Mouse (Mus musculus): Measurements from ENCODE around the gene Aldh1l1. TPM values are rescaled to one million over a fixed set of nuclear protein-coding genes. Genes with fewer than 3 reads are reported as not detected.

The Aldh1l1 gene
- total and polyA plus RNA-seq, 2 experiments from 2014 or later, result 83.8 to 125 TPM

DNA sequence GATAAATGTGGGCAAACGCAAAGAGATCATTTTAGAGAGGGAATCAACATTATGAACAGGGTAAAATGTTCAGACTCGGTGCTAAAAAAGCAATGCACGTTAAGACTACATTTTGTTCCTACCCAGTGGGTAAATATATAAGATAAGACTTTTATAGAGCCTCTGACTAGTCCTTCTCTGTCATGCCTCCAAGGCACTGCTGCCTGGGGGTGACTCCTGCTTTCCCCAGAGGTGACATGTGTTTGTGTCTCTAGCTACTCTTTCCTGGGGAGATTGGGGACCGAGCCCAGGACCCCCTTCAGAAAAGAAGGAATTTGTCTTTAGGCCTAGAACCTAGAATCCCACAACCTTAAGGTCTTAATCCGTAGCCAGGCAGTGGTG, 137.2 kb downstream of the Aldh1l1 start:
- no peak overlapping the region for H3K27ac ChIP-seq (ENCODE audit: low read depth, low read length)
- ATAC-seq (ENCODE audit: low FRiP score) (no peak), DNase-seq (ENCODE audit: low spot score) (no peak)
- WGBS, result 80% methylated on average over 5 of the region's 5 CpGs
- no peak for TF ChIP-seq CTCF (IDR thresholded peaks at IDR 0.05)
- H3K36me3 ChIP-seq (ENCODE audit: insufficient read depth, low read length), result no peaks in the 10 kb centered on the region
- no peak overlapping the region for H3K4me2 ChIP-seq (ENCODE audit: low read depth, low read length, poor library complexity, severe bottlenecking)
- H3K4me3 ChIP-seq (ENCODE audit: low read depth, low read length), result no peak overlapping the region
- H3K9ac ChIP-seq (replicated peaks; ENCODE audit: low read length, poor library complexity, severe bottlenecking), result no peak overlapping the region
- no peaks in the 10 kb centered on the region for H3K4me1 ChIP-seq (ENCODE audit: insufficient read depth, low read length)
- no peaks in the 10 kb centered on the region for H3K9me3 ChIP-seq (ENCODE audit: low read length)
- no peaks in the 10 kb centered on the region for H3K27me3 ChIP-seq (ENCODE audit: insufficient read depth, low read length)

DNA sequence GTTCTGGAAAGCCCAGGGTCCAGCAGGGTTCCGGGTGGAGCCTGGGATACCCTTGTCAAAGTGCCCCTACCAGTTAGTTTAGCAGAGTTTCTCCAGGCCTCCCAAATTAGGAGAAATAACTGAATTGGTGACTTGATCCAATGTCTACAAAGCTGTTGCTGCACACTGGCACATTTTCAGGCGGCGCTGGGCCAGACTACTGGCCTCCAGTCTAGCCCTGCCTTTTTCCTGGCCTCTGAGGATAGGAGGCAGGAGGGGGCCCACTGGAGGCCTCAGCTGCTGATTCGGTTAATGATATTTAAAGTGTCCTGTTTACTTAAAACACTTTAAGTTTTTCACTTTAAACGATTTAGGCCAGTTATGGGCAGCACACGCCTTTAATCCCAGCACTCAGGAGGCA, 138.0 kb downstream of the Aldh1l1 start:
- Histone ChIP-seq H3K4me1 (ENCODE audit: insufficient read depth, low read length) (no peaks in the 10 kb centered on the region), H3K27ac (ENCODE audit: low read depth, low read length) (no peak overlapping the region), H3K4me3 (ENCODE audit: low read depth, low read length) (no peak overlapping the region), H3K4me2 (ENCODE audit: low read depth, low read length, poor library complexity, severe bottlenecking) (no peak overlapping the region), H3K9ac (replicated peaks; ENCODE audit: low read length, poor library complexity, severe bottlenecking) (no peak overlapping the region), H3K27me3 (ENCODE audit: insufficient read depth, low read length) (no peaks in the 10 kb centered on the region), H3K36me3 (ENCODE audit: insufficient read depth, low read length) (no peaks in the 10 kb centered on the region), H3K9me3 (ENCODE audit: low read length) (no peaks in the 10 kb centered on the region)
- no peak for TF ChIP-seq CTCF (IDR thresholded peaks at IDR 0.05)
- ATAC-seq (ENCODE audit: low FRiP score), result no peak
- 83% methylated on average over 6 of the region's 6 CpGs for WGBS
- DNase-seq (ENCODE audit: low spot score), result no peak

- H3K36me3 ChIP-seq (ENCODE audit: insufficient read depth, low read length), result no peaks in the 10 kb centered on the region
- H3K4me2 ChIP-seq (ENCODE audit: low read depth, low read length, poor library complexity, severe bottlenecking), result no peak overlapping the region
- H3K9ac ChIP-seq (replicated peaks; ENCODE audit: low read length, poor library complexity, severe bottlenecking), result no peak overlapping the region
- no peaks in the 10 kb centered on the region for H3K4me1 ChIP-seq (ENCODE audit: insufficient read depth, low read length)
- no peaks in the 10 kb centered on the region for H3K9me3 ChIP-seq (ENCODE audit: low read length)
- no peak overlapping the region for H3K27ac ChIP-seq (ENCODE audit: low read depth, low read length)
- DNase-seq (ENCODE audit: low spot score) (no peak), ATAC-seq (ENCODE audit: low FRiP score) (no peak)
- WGBS, result 83% methylated on average over 11 of the region's 11 CpGs
- H3K27me3 ChIP-seq (ENCODE audit: insufficient read depth, low read length), result no peaks in the 10 kb centered on the region
- H3K4me3 ChIP-seq (ENCODE audit: low read depth, low read length), result no peak overlapping the region
- no peak for TF ChIP-seq CTCF (IDR thresholded peaks at IDR 0.05)
Measured at GRCm38 (mm10) chr6:90624733-90625132, 138.5 kb downstream of the Aldh1l1 start.

- Histone ChIP-seq H3K9ac (replicated peaks; ENCODE audit: low read length, poor library complexity, severe bottlenecking) (no peak overlapping the region), H3K36me3 (ENCODE audit: insufficient read depth, low read length) (no peaks in the 10 kb centered on the region), H3K9me3 (ENCODE audit: low read length) (no peaks in the 10 kb centered on the region), H3K27me3 (ENCODE audit: insufficient read depth, low read length) (no peaks in the 10 kb centered on the region), H3K4me1 (ENCODE audit: insufficient read depth, low read length) (no peaks in the 10 kb centered on the region), H3K27ac (ENCODE audit: low read depth, low read length) (no peak overlapping the region), H3K4me2 (ENCODE audit: low read depth, low read length, poor library complexity, severe bottlenecking) (no peak overlapping the region), H3K4me3 (ENCODE audit: low read depth, low read length) (no peak overlapping the region)
- TF ChIP-seq CTCF (IDR thresholded peaks at IDR 0.05), result no peak; the same call in 1 of the 2 replicates
- ATAC-seq (ENCODE audit: low FRiP score) (no peak), DNase-seq (ENCODE audit: low spot score) (no peak)
- 74% methylated on average over 7 of the region's 7 CpGs for WGBS
Measured at GRCm38 (mm10) chr6:90625207-90625994, 139.2 kb downstream of the Aldh1l1 start.

DNA sequence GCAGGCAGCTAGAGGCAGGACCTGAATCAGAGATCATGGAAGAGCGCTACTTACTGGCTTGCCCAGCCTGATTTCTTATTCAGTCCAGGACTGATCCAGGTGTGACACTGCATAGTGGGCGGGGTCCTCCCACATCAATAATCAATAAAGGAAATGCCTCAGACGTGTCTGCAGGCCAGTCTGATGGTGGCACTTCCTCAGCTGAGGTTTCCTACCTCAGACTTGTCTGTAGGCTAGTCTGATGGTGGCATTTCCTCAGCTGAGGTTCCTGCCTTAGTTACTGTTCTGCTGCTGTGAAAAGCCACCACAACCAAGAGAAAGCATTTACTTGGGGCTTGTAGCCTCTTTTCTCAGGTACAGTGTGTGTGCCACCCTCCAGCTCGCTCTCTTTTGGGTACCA, 141.3 kb downstream of the Aldh1l1 start:
- no peak for TF ChIP-seq CTCF (IDR thresholded peaks at IDR 0.05)
- Histone ChIP-seq H3K4me3 (ENCODE audit: low read depth, low read length) (no peak overlapping the region), H3K27me3 (ENCODE audit: insufficient read depth, low read length) (no peaks in the 10 kb centered on the region), H3K4me2 (ENCODE audit: low read depth, low read length, poor library complexity, severe bottlenecking) (no peak overlapping the region), H3K9ac (replicated peaks; ENCODE audit: low read length, poor library complexity, severe bottlenecking) (no peak overlapping the region), H3K36me3 (ENCODE audit: insufficient read depth, low read length) (no peaks in the 10 kb centered on the region), H3K9me3 (ENCODE audit: low read length) (no peaks in the 10 kb centered on the region), H3K4me1 (ENCODE audit: insufficient read depth, low read length) (no peaks in the 10 kb centered on the region), H3K27ac (ENCODE audit: low read depth, low read length) (no peak overlapping the region)
- 89% methylated on average over 4 of the region's 4 CpGs for WGBS
- DNase-seq (ENCODE audit: low spot score), result no peak
- ATAC-seq (ENCODE audit: low FRiP score), result no peak

DNA sequence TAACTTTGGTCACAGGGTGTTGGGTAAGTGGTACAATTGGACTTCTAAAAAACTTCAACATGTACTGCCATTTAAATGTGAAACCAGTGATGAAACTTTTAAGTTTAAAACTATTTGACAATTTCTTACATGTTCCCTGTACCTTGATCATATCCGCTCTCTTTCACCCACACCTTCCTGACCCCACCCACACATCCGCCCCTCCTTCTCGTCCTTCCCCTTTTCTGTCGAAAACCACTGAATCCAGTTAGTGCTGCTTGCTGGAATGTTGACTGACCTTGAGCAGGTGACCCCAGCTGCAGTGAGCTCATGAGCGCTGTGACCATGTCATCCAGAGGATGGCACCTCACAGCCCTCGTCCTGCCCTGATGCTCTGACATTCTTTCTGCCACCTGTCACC, 143.3 kb downstream of the Aldh1l1 start:
- DNase-seq (ENCODE audit: low spot score), result no peak
- H3K27me3 ChIP-seq (ENCODE audit: insufficient read depth, low read length), result no peaks in the 10 kb centered on the region
- no peak overlapping the region for H3K4me3 ChIP-seq (ENCODE audit: low read depth, low read length)
- ATAC-seq (ENCODE audit: low FRiP score), result no peak
- H3K36me3 ChIP-seq (ENCODE audit: insufficient read depth, low read length), result no peaks in the 10 kb centered on the region
- H3K27ac ChIP-seq (ENCODE audit: low read depth, low read length), result no peak overlapping the region
- no peaks in the 10 kb centered on the region for H3K4me1 ChIP-seq (ENCODE audit: insufficient read depth, low read length)
- no peaks in the 10 kb centered on the region for H3K9me3 ChIP-seq (ENCODE audit: low read length)
- no peak for TF ChIP-seq CTCF (IDR thresholded peaks at IDR 0.05)
- H3K9ac ChIP-seq (replicated peaks; ENCODE audit: low read length, poor library complexity, severe bottlenecking), result no peak overlapping the region
- WGBS, result 92% methylated on average over 6 of the region's 6 CpGs
- no peak overlapping the region for H3K4me2 ChIP-seq (ENCODE audit: low read depth, low read length, poor library complexity, severe bottlenecking)

All from midbrain, postnatal 0 days (tissue).